Mouse (Mus musculus): ENCODE results near the gene Golph3. TPM values are rescaled to one million over a fixed set of nuclear protein-coding genes. Genes with fewer than 3 reads are reported as not detected.

Gene Golph3
- polyA plus RNA-seq, 2 experiments, result 99.9 to 112 TPM

DNA sequence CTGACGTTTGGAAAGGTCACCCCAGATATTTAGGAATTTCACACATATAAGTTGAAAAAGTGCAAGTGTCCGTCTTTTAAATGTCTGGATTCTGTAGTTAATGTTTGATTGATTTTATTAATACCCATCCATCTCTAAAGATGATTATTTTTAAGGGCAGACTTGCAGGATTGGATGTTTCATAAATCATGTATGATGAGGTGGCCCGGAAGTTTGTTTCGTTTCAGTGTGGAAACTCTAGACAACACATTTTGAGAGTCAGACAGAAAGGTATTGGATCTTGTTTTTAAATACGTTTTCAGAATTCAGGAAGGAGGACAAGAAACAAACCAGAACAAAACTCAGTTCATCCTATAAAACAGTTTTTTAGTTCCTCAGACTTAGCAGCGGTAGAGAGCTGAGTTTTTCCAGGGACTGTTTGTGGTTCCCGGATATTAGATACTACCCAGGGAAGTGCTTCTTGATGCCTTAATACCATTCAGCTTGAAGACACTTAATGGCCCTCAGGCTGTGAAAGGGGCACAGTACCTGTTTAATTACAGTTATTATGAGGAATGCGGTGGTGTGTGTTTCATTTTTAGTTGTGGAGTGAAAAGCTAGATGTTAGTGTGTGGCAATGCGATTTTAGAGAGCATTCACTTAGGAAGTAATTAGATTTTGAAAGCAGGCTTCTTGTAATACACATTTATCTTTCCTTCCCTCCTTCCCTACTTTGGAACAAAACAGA is 1.6 kb downstream of the Golph3 start:
- Histone ChIP-seq H3K4me3 (replicated peaks; ENCODE audit: low read length) (peak overlapping the region; percentile 98), H3K9ac (ENCODE audit: low read depth, low read length, severe bottlenecking) (peak overlapping the region; percentile 98), H3K36me3 (ENCODE audit: control insufficient read depth, insufficient read depth, low read length) (peaks cover 12% of the 10 kb centered on the region), H3K27ac (replicated peaks; ENCODE audit: low read depth, low read length) (no peak overlapping the region), H3K4me2 (replicated peaks; ENCODE audit: low read depth, low read length, severe bottlenecking) (peak overlapping the region; percentile 88), H3K27me3 (ENCODE audit: control insufficient read depth, insufficient read depth, low read length) (no peaks in the 10 kb centered on the region), H3K4me1 (ENCODE audit: control insufficient read depth, insufficient read depth, low read length) (peaks cover 14% of the 10 kb centered on the region; the same call in 1 of the 2 replicates), H3K9me3 (ENCODE audit: control insufficient read depth, low read length) (no peaks in the 10 kb centered on the region)
- ATAC-seq (ENCODE audit: low FRiP score, low read depth) (no peak), DNase-seq (ENCODE audit: low spot score) (no peak)
- TF ChIP-seq POLR2A (IDR thresholded peaks at IDR 0.05; ENCODE audit: borderline replicate concordance, extremely low read depth, insufficient read depth, insufficient read length), result no peak
- 5% methylated on average over 9 of the region's 9 CpGs for WGBS

GRCm38 (mm10) chr15:12324326-12324725 is 3.1 kb downstream of the Golph3 start:
- Histone ChIP-seq H3K9me3 (ENCODE audit: control insufficient read depth, low read length) (no peaks in the 10 kb centered on the region), H3K4me2 (replicated peaks; ENCODE audit: low read depth, low read length, severe bottlenecking) (no peak overlapping the region), H3K9ac (ENCODE audit: low read depth, low read length, severe bottlenecking) (no peak overlapping the region), H3K36me3 (ENCODE audit: control insufficient read depth, insufficient read depth, low read length) (peaks cover 12% of the 10 kb centered on the region), H3K27me3 (ENCODE audit: control insufficient read depth, insufficient read depth, low read length) (no peaks in the 10 kb centered on the region), H3K4me1 (ENCODE audit: control insufficient read depth, insufficient read depth, low read length) (peaks cover 14% of the 10 kb centered on the region; the same call in 1 of the 2 replicates), H3K4me3 (replicated peaks; ENCODE audit: low read length) (no peak overlapping the region), H3K27ac (replicated peaks; ENCODE audit: low read depth, low read length) (no peak overlapping the region)
- TF ChIP-seq POLR2A (IDR thresholded peaks at IDR 0.05; ENCODE audit: borderline replicate concordance, extremely low read depth, insufficient read depth, insufficient read length), result no peak
- 80% methylated on average over 1 of the region's 1 CpGs for WGBS
- ATAC-seq (ENCODE audit: low FRiP score, low read depth), result no peak
- no peak for DNase-seq (ENCODE audit: low spot score)

GRCm38 (mm10) chr15:12330389-12330788 is 9.1 kb downstream of the Golph3 start:
- no peak for DNase-seq (ENCODE audit: low spot score)
- Histone ChIP-seq H3K9ac (ENCODE audit: low read depth, low read length, severe bottlenecking) (no peak overlapping the region), H3K4me2 (replicated peaks; ENCODE audit: low read depth, low read length, severe bottlenecking) (no peak overlapping the region), H3K4me3 (replicated peaks; ENCODE audit: low read length) (no peak overlapping the region), H3K9me3 (ENCODE audit: control insufficient read depth, low read length) (no peaks in the 10 kb centered on the region), H3K4me1 (ENCODE audit: control insufficient read depth, insufficient read depth, low read length) (peaks cover 3% of the 10 kb centered on the region; the same call in 1 of the 2 replicates), H3K36me3 (ENCODE audit: control insufficient read depth, insufficient read depth, low read length) (peaks cover 11% of the 10 kb centered on the region), H3K27me3 (ENCODE audit: control insufficient read depth, insufficient read depth, low read length) (no peaks in the 10 kb centered on the region), H3K27ac (replicated peaks; ENCODE audit: low read depth, low read length) (0 out of 2 replicates have a peak overlapping the region, but pooled peaks have one; percentile 26)
- 91% methylated on average over 3 of the region's 3 CpGs for WGBS
- TF ChIP-seq POLR2A (IDR thresholded peaks at IDR 0.05; ENCODE audit: borderline replicate concordance, extremely low read depth, insufficient read depth, insufficient read length), result no peak
- ATAC-seq (ENCODE audit: low FRiP score, low read depth), result no peak

- no peak for ATAC-seq (ENCODE audit: low FRiP score, low read depth)
- no peak for DNase-seq (ENCODE audit: low spot score)
- H3K27me3 ChIP-seq (ENCODE audit: control insufficient read depth, insufficient read depth, low read length), result no peaks in the 10 kb centered on the region
- no peak overlapping the region for H3K4me3 ChIP-seq (replicated peaks; ENCODE audit: low read length)
- H3K9me3 ChIP-seq (ENCODE audit: control insufficient read depth, low read length), result no peaks in the 10 kb centered on the region
- peaks cover 3% of the 10 kb centered on the region; the same call in 1 of the 2 replicates for H3K4me1 ChIP-seq (ENCODE audit: control insufficient read depth, insufficient read depth, low read length)
- H3K9ac ChIP-seq (ENCODE audit: low read depth, low read length, severe bottlenecking), result no peak overlapping the region
- no peak for TF ChIP-seq POLR2A (IDR thresholded peaks at IDR 0.05; ENCODE audit: borderline replicate concordance, extremely low read depth, insufficient read depth, insufficient read length)
- no peak overlapping the region for H3K4me2 ChIP-seq (replicated peaks; ENCODE audit: low read depth, low read length, severe bottlenecking)
- no peak overlapping the region for H3K27ac ChIP-seq (replicated peaks; ENCODE audit: low read depth, low read length)
- peaks cover 6% of the 10 kb centered on the region; the same call in 1 of the 2 replicates for H3K36me3 ChIP-seq (ENCODE audit: control insufficient read depth, insufficient read depth, low read length)
These were observed 9.6 kb downstream of the Golph3 start for GRCm38 (mm10) chr15:12330892-12331291.

- DNase-seq (ENCODE audit: low spot score) (no peak), ATAC-seq (ENCODE audit: low FRiP score, low read depth) (no peak)
- WGBS, result 60% methylated on average over 1 of the region's 1 CpGs
- Histone ChIP-seq H3K4me2 (replicated peaks; ENCODE audit: low read depth, low read length, severe bottlenecking) (no peak overlapping the region), H3K36me3 (ENCODE audit: control insufficient read depth, insufficient read depth, low read length) (peaks cover 6% of the 10 kb centered on the region; the same call in 1 of the 2 replicates), H3K4me3 (replicated peaks; ENCODE audit: low read length) (no peak overlapping the region), H3K27ac (replicated peaks; ENCODE audit: low read depth, low read length) (no peak overlapping the region), H3K4me1 (ENCODE audit: control insufficient read depth, insufficient read depth, low read length) (peaks cover 3% of the 10 kb centered on the region; the same call in 1 of the 2 replicates), H3K9me3 (ENCODE audit: control insufficient read depth, low read length) (no peaks in the 10 kb centered on the region), H3K9ac (ENCODE audit: low read depth, low read length, severe bottlenecking) (no peak overlapping the region), H3K27me3 (ENCODE audit: control insufficient read depth, insufficient read depth, low read length) (no peaks in the 10 kb centered on the region)
- no peak for TF ChIP-seq POLR2A (IDR thresholded peaks at IDR 0.05; ENCODE audit: borderline replicate concordance, extremely low read depth, insufficient read depth, insufficient read length)
These were observed 10.1 kb downstream of the Golph3 start for GRCm38 (mm10) chr15:12331300-12331699.
